Mouse (Mus musculus) 416B (cell line): Measurements from ENCODE around the gene Acer3.
"Not testable (repeated sequence)": the region's sequence is repeated elsewhere in the genome, so short reads cannot be mapped to it uniquely, and the experiment has no call there.

ENCODE experiments used
- DNase-seq: peaks from one replicate; pipeline ENCODE4 v3.0.0; 2011; ENCODE audit warnings: low read depth

Acer3 gene

GRCm38 (mm10) chr7:98289585-98289984, 31.4 kb downstream of the Acer3 start:
- DNase-seq: peak; percentile 63

GRCm38 (mm10) chr7:98276263-98276662, 44.7 kb downstream of the Acer3 start:
- DNase-seq: peak; percentile 49

GRCm38 (mm10) chr7:98268166-98268565, 52.8 kb downstream of the Acer3 start:
- DNase-seq: not testable (repeated sequence)

DNA sequence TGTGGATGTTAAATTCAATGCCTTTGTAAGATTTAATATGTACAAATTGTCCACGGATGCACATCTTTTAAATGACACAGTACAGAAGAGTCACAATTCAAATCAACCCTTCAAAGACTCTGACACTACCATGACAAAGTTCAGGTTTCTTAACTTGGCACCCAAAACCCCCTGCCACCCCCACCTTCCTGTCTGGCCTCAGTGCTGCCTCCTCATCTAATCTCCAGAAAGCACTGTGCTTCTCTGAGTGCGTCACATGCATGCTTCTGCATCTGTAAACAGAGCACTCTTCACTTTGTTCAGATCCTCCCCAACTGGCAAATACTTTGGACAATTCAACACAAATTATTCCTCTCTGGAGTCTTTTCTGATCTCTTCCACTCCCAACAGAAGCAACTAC, 68.5 kb downstream of the Acer3 start:
- DNase-seq: no peak

GRCm38 (mm10) chr7:98236686-98237359, 84.2 kb downstream of the Acer3 start:
- no peak for DNase-seq

- DNase-seq: peak; percentile 76
Measured at GRCm38 (mm10) chr7:98223796-98224195, 97.2 kb downstream of the Acer3 start.

DNA sequence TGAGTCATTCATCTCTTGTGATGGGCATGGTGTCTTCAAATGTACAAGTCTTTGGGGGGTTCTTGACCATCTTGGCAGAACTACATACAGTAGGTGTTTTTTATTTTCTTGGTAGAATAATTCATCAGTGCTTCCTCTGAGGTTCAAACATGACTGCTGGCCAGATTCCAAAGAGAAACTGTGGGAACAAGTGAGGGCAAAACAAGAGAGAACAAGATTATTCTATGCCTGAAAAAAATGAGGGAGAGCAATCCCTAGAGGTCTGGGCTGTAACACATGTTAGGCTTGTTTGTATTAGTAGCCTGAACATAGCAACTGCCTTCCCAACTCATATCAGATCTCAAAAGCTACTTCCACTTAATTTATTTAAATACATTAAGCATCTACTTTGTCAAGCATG, 104.3 kb downstream of the Acer3 start:
- no peak for DNase-seq

- no peak for DNase-seq
Measured at GRCm38 (mm10) chr7:98202946-98203345, 118.1 kb downstream of the Acer3 start.

DNA sequence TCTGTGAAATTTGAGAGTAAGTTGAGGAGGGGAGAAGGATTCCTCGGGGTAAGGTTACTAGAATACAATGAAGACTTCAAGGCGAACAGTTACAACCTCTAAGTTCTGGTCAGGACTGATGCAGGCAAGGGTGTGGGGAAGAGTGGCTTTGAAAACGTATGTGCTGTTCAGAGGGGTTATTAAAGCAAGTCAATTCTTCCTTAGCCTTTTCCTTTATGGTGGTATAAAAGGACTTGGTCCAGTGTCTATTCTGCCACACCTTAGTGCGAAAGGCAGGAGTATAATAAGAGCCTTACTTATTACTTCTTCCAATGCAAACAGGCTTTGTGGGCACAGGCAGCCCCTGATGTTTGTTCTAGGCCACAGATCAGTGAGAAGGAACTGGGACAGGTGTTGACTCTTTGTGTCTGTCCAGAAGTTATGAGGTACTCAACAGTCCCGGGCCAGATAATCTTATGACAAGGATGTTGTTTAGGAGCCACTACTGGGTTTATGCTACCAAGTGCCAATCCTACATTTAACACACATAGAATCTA, 119.4 kb downstream of the Acer3 start:
- DNase-seq: no peak

DNA sequence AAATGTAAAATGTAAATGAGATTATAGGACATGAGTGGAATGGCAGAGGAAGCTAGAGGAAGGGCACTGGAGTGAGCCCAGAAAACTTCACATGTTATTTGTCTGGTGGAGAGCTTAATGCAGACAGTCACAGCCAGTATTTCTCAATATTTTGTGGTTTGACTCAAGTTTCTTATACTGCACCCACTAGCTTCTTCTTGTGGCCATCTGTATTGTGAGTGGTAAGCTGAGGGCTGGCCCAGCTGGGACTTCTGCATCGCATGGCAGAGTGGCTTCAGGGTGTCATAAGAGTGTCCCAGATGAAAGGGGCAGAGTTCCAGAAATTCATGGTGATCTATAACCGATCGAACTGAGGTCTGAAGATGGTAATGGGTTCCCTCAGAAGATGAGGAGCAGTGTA, 120.6 kb downstream of the Acer3 start:
- peak; percentile 78 for DNase-seq

- no peak for DNase-seq
Measured at GRCm38 (mm10) chr7:98199381-98199780, 121.6 kb downstream of the Acer3 start, which contains the start of gene B3gnt6. Gene B3gnt6 (minus strand): TSS chr7:98199481.

DNA sequence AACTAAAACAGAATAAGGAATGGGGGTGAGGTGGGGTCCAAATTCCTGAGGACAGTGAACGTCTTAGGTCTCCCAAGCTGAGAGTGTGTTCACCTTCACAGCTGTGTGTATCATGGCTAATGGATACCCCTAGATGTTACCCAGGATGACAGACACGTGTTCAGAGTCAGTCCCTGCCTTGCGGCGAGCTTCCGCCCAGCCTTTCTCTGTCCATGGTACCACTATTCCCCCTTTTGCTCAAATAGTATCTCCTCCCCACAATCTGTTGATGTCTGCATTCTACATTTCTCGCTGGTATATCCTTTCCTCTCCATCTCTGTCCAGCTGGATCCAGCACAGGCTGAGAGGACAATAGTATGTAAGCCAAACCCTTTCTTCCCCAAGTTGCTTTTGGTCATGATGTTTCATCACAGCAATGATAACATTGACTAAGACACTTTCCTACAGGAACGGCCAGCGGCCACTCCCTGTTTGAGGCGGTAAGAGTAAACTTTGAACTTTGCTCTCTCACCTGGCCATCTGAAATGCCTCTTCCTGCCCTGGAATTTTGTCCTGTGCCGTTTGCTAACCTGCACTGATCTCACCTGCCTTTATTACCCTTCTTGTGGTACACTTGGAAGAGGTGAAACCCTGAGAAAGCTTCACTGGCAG, 125.7 kb downstream of the Acer3 start:
- no peak for DNase-seq

DNA sequence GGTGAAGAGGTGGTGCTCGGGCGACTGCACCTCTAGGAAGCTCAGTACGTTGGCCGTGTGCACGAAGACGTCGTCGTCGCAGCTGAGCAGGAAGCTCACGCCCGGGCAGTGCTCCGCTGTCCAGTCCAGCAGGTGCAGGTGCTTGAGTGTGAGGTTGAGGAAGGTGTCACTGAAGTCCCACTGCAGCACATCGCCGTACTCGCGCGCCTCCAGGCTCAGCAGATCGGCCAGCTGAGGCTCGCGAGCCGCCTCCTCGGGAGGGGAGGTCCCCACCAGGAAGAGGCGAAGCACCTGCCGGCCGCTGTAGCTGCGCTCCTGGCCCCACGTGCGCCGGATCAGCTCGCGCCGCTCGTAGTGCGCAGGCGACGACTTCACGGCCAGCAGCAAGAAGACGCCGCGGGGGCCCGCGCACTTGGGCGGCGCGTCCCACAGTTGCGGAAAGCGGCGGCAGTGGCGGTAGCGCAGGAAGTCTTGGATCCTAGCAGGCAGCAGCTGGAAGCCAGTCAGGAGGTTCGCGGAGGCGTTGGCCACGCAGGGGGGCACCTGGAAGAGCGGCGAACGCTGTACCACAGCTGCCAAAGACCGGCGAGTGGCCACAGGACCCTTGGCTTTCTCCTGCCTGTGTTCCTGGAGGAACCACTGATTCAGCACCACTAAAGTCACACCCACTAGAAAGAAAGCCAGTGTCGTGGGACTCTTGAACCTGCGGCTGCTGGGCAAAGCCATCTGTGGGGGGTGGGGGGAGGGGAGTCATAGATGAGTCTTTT, 126.8 kb downstream of the Acer3 start:
- DNase-seq: no peak

- DNase-seq: no peak
Measured at GRCm38 (mm10) chr7:98193515-98194025, 127.4 kb downstream of the Acer3 start.

DNA sequence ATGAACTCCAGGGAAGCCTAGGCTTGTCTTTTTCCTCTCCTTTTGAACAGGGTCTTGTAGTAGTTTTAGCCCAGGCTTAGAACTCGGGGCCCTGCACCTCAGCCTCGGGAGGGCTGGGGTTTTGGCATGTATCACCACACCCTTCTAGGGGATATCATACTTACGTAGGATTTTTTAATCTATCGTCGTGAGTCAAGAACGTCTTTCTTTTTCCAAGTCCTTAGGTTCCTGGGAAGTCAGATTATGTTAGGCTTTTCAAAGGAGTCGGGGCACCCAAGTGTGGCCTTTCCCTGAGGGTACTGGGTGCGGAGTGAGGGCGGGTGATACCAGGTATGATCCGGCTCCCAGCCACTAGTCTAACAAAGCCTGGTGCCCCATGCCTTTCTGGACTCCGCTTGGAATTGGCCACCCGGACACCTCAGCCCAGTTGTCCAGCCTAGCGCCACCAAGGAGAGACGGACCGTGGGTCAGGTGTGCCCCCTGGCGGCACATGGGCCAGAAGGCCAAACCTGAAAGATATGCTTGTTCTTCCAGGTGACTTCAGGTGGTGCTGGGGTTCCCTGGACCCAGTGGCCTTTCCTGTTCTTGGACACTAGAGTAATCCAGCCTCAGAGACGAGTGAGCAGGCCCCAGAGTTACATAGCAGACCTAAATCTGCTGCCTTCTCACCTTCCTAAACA, 129.3 kb downstream of the Acer3 start:
- peak; percentile 56 for DNase-seq

DNA sequence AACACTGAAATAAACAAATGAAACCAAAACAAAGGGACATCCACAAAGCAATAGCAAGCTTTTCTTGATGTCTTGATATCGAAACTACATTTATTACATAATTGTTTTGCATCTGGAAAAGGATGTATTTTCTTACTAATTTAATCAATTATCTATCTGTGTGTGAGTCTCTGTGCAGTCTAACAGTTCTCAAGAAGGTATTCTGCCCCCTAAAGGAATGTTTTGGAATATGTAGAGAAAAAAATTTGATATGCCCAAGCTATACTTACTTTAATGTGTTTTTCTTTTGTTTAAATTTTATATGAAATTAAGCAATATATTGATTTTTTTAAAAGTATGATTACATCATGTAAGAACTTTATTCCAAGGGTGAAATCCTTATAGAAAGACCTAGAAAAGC, 130.4 kb downstream of the Acer3 start:
- peak; percentile 70 for DNase-seq

GRCm38 (mm10) chr7:98189745-98190144, 131.3 kb downstream of the Acer3 start:
- no peak for DNase-seq

- DNase-seq: no peak
Measured at GRCm38 (mm10) chr7:98188680-98189079, 132.3 kb downstream of the Acer3 start.

DNA sequence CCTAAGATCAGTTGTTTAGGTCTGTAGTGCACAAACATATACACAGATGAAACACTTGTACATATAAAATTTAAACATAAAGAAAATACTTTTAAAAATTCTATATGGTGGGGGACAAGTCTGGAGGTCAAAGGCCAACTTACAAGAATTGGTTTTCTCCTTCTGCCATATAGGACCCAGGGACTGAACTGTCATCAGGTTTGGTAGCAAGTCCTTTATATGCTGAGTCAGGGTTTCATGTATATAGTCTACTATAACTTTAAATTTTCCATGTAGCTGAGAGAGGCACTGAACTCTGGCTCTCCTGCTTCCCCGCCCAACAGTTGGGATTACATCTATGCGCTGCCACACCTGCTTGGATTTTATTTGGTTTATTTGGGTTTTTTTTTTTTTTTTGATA, 132.8 kb downstream of the Acer3 start:
- no peak for DNase-seq

DNA sequence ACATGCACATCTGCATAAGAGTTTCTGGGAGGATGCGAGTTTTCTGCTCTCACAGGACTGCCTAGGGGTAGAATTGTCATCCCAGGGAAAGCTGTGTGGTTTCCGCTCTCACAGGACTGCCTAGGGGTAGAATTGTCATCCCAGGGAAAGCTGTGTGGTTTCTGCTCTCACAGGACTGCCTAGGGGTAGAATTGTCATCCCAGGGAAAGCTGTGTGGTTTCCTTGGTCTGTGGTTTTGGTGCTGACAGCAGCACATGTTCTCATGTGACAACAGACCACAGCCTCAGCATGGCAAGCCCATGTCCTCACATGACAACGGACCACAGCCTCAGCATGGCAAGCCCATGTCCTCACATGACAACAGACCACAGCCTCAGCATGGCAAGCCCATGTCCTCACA, 133.7 kb downstream of the Acer3 start:
- peak; percentile 77 for DNase-seq

DNA sequence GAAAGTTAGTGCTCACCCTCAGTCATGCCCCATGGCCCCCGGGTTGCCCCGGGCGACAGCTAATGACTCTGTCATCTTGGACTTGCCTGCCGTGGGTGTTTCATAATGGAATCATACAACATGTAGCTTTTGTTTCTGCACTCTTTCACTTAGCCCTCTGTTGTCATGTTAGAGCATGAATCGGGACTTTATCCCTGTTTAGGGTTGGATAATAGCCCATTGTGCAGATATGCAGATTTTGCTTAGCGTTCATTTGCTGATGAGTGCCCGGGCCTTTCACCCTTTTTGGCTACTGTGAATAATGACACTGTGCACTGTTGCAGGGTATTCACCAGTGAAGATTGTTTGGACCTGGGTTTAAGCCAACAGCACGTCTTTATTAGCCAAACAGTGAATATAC, 134.4 kb downstream of the Acer3 start:
- no peak for DNase-seq

GRCm38 (mm10) chr7:98185326-98185725, 135.7 kb downstream of the Acer3 start:
- no peak for DNase-seq
